Mouse (Mus musculus) stomach, embryonic 14.5 days (tissue): ENCODE measurements around the gene 4931429L15Rik. TPM values are rescaled to one million over a fixed set of nuclear protein-coding genes. Genes with fewer than 3 reads are reported as not detected.
"Not testable (repeated sequence)": the region's sequence is repeated elsewhere in the genome, so short reads cannot be mapped to it uniquely, and the experiment has no call there.

Source experiments
- ATAC-seq: fragments of 200-750 bp; cut with Nextera tagmentation; 2 replicates; pipeline ENCODE4 v1.8.0; 2017; ENCODE audit warnings: low read depth, moderate TSS enrichment; ENCODE audit not compliant: insufficient number of reproducible peaks, insufficient read depth, low FRiP score
- H3K27ac ChIP-seq: fragments of 300-500 bp; sonication (generic); 2 replicates; pipeline ENCODE4 v1.5.1; 2014; ENCODE audit warnings: mild to moderate bottlenecking, low read length, moderate library complexity, mixed read lengths
- H3K27me3 ChIP-seq: fragments of 300-500 bp; sonication (generic); 2 replicates; pipeline ENCODE4 v1.6.1; 2014; ENCODE audit warnings: low read length, control low read depth, mixed read lengths; ENCODE audit not compliant: control insufficient read depth, insufficient read depth
- H3K36me3 ChIP-seq: fragments of 300-500 bp; sonication (generic); 2 replicates; pipeline ENCODE4 v1.6.1; 2014; ENCODE audit warnings: mild to moderate bottlenecking, control low read depth, low read length, moderate library complexity, mixed read lengths; ENCODE audit not compliant: control insufficient read depth, insufficient read depth
- H3K4me1 ChIP-seq: fragments of 300-500 bp; sonication (generic); 2 replicates; pipeline ENCODE4 v1.6.1; 2014; ENCODE audit warnings: low read length, control low read depth, mixed read lengths; ENCODE audit not compliant: control insufficient read depth, insufficient read depth
- H3K4me2 ChIP-seq: fragments of 300-500 bp; sonication (generic); replicated peaks from 2 replicates; pipeline ENCODE4 v1.6.1; 2014; ENCODE audit warnings: low read depth, low read length, control low read depth
- H3K4me3 ChIP-seq: fragments of 300-500 bp; sonication (generic); 2 replicates; pipeline ENCODE4 v1.5.1; 2014; ENCODE audit warnings: low read depth, low read length, control low read depth
- H3K9ac ChIP-seq: fragments of 300-500 bp; sonication (generic); replicated peaks from 2 replicates; pipeline ENCODE4 v1.6.1; 2014; ENCODE audit warnings: low read depth, mild to moderate bottlenecking, control low read depth, low read length, moderate library complexity, mixed read lengths
- H3K9me3 ChIP-seq: fragments of 300-500 bp; sonication (generic); 2 replicates; pipeline ENCODE4 v1.6.1; 2016; ENCODE audit warnings: low read depth, low read length, control low read depth; ENCODE audit not compliant: control insufficient read depth
- WGBS: fragments of 180-500 bp; shearing (Covaris S2); extraction: QIAGEN DNeasy Blood & Tissue Kit; methylation state at CpG from one replicate; pipeline ENCODE4 v1.1.7; 2014; 5-methylcytosine and 5-hydroxymethylcytosine counted together
- polyA plus RNA-seq: library from polyadenylated mRNA; unstranded; fragments of >200 nt; fragmentation: Nextera tagmentation; extraction: Ambion mirVana; gene quantifications from 2 replicates; pipeline ENCODE4 v1.2.1, GENCODE M21; 2014

Gene 4931429L15Rik
- polyA plus RNA-seq, 1 experiment from 2014 or later, result not detected

DNA sequence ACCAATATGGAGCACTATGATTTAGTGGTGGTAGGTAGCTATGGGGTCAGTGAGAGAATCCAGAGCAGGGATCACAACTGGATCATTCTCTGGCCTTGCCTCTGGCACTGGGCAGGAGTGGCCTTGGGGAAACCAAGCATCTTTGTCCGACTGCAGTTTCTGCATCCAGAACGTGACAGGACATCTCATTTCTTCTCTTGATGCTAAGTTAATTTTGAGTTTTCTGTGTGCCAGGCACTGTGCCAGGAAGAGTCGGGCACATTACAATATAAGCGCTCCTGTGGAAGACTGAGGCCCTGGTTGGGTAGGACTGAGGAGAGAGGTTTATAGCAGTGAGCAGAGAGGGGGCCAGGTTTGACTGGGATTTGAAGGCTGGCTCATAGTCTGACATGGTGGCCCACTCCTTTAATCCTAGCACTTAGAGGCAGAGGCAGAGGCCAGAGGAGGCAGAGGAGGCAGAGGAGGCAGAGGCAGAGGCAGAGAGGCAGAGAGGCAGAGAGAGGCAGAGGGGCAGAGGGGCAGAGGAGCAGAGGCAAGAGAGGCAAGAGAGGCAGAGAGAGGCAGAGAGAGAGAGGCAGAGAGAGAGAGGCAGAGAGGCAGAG, 19.4 kb upstream of the 4931429L15Rik start:
- Histone ChIP-seq H3K4me3 (no peak overlapping the region), H3K27me3 (no peaks in the 10 kb centered on the region), H3K4me2 (no peak overlapping the region), H3K9ac (no peak overlapping the region), H3K9me3 (no peaks in the 10 kb centered on the region), H3K4me1 (peaks cover 4% of the 10 kb centered on the region; the same call in 1 of the 2 replicates), H3K27ac (no peak overlapping the region), H3K36me3 (no peaks in the 10 kb centered on the region)
- 84% methylated on average over 4 of the region's 4 CpGs for WGBS
- ATAC-seq, result no peak

DNA sequence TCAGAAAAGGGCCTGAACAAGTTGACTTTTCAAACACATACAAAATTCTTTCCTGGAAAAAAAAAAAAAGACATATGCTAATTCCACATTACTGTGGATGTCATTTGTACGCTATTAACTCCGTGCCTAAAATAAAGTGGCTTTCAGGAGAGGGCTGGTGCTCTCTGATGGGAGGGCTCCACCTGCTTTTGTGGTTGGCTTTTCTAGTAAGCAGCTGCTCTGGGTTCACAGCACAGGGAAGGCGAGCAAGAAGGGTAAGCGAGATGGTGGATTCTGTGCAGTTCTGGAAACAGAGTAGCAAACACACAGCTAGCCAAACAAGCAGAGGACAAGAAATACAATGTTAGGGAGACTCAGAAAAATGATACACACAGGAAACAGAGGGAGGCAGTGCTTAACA, 18.6 kb upstream of the 4931429L15Rik start:
- peaks cover 4% of the 10 kb centered on the region; the same call in 1 of the 2 replicates for H3K4me1 ChIP-seq
- ATAC-seq, result no peak
- H3K9me3 ChIP-seq, result no peaks in the 10 kb centered on the region
- H3K36me3 ChIP-seq, result no peaks in the 10 kb centered on the region
- no peaks in the 10 kb centered on the region for H3K27me3 ChIP-seq
- no peak overlapping the region for H3K4me2 ChIP-seq
- no peak overlapping the region for H3K27ac ChIP-seq
- no peak overlapping the region for H3K4me3 ChIP-seq
- no peak overlapping the region for H3K9ac ChIP-seq
- WGBS, result 43% methylated on average over 4 of the region's 4 CpGs

DNA sequence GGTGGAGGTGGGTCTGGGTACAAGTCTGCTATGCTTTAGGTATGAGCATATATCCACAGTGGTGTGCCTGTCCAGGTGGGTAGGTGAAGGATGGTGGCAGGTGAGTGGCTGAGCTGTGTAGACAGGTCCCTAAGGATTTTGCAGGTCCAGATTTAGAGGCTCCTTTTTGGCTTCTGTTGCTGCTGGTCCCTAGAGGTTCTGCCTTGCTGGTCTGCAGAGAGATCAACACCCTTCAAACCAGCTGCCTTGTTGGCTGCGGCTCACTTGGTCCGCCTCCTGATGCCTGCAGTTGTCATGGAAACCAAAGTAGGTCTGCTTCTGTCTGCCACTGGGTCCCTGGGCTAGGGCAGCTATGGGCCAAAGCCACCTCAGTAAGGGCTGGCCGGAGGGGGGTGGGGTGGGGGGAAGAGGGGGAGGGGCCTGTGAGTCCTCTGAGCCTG, 18.1 kb upstream of the 4931429L15Rik start:
- 10% methylated on average over 3 of the region's 3 CpGs for WGBS
- H3K4me1 ChIP-seq, result peaks cover 4% of the 10 kb centered on the region; the same call in 1 of the 2 replicates
- H3K4me3 ChIP-seq, result no peak overlapping the region
- H3K9ac ChIP-seq, result no peak overlapping the region
- no peaks in the 10 kb centered on the region for H3K9me3 ChIP-seq
- H3K4me2 ChIP-seq, result no peak overlapping the region
- ATAC-seq, result no peak
- H3K27ac ChIP-seq, result no peak overlapping the region
- no peaks in the 10 kb centered on the region for H3K36me3 ChIP-seq
- H3K27me3 ChIP-seq, result no peaks in the 10 kb centered on the region

- Histone ChIP-seq H3K27ac (no peak overlapping the region), H3K9me3 (no peaks in the 10 kb centered on the region), H3K36me3 (no peaks in the 10 kb centered on the region), H3K4me1 (peaks cover 4% of the 10 kb centered on the region; the same call in 1 of the 2 replicates), H3K27me3 (no peaks in the 10 kb centered on the region), H3K4me2 (no peak overlapping the region), H3K9ac (no peak overlapping the region), H3K4me3 (no peak overlapping the region)
- ATAC-seq, result no peak
- WGBS, result 67% methylated on average over 7 of the region's 7 CpGs
Observed at GRCm38 (mm10) chr9:46337331-46337730, 17.5 kb upstream of the 4931429L15Rik start.

GRCm38 (mm10) chr9:46336294-46336693, 16.5 kb upstream of the 4931429L15Rik start:
- 77% methylated on average over 12 of the region's 14 CpGs for WGBS

DNA sequence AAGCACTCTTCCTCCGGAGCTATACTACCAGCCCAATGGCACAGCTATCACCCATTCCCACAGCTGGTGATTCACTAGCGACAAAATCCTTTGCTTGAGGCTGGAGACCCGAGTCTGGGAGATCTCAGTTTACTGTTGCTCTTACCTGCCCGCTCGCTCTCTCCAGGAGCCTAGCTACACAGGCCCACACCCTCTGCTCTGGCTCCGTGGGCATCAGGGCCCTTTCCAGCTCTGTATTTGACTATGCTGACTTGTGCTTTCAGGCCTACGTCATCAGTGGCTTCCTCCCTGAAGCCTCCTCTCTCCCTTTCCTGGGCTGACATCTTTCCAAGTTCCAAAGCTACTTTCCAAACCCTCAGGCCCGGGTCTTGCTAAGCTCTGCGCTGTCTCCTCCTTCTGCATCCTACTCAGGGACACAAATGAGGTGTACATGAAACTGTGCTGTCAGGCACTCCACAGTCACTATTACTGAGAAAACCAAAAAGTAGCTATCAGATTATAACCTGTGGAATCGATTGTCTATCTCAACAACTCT, 15.7 kb upstream of the 4931429L15Rik start:
- Histone ChIP-seq H3K4me1 (peaks cover 4% of the 10 kb centered on the region; the same call in 1 of the 2 replicates), H3K9ac (no peak overlapping the region), H3K9me3 (no peaks in the 10 kb centered on the region), H3K36me3 (no peaks in the 10 kb centered on the region), H3K27ac (no peak overlapping the region), H3K4me3 (no peak overlapping the region), H3K4me2 (no peak overlapping the region), H3K27me3 (no peaks in the 10 kb centered on the region)
- whole genome bisulfite sequencing, result 78% methylated on average over 10 of the region's 10 CpGs
- ATAC-seq, result no peak

More at GRCm38 (mm10) chr9:46336294-46336693, 16.5 kb upstream of the 4931429L15Rik start:
- not testable (repeated sequence) for H3K27me3 ChIP-seq, H3K9ac ChIP-seq, H3K9me3 ChIP-seq, H3K27ac ChIP-seq, H3K4me1 ChIP-seq, H3K4me2 ChIP-seq, ATAC-seq, H3K4me3 ChIP-seq, H3K36me3 ChIP-seq

- Histone ChIP-seq H3K4me2 (no peak overlapping the region), H3K27ac (no peak overlapping the region), H3K36me3 (no peaks in the 10 kb centered on the region), H3K4me1 (peaks cover 4% of the 10 kb centered on the region; the same call in 1 of the 2 replicates), H3K9me3 (no peaks in the 10 kb centered on the region), H3K9ac (no peak overlapping the region), H3K4me3 (no peak overlapping the region), H3K27me3 (0 out of 2 replicates have a peak, but pooled peaks cover 3% of the 10 kb centered on the region)
- ATAC-seq, result no peak
- WGBS, result 41% methylated on average over 26 of the region's 26 CpGs
Observed at GRCm38 (mm10) chr9:46334471-46335025, 14.8 kb upstream of the 4931429L15Rik start.

GRCm38 (mm10) chr9:46331301-46331700, 11.5 kb upstream of the 4931429L15Rik start:
- Histone ChIP-seq H3K9me3 (no peaks in the 10 kb centered on the region), H3K9ac (no peak overlapping the region), H3K36me3 (no peaks in the 10 kb centered on the region), H3K4me3 (no peak overlapping the region), H3K4me2 (no peak overlapping the region), H3K27ac (no peak overlapping the region), H3K27me3 (0 out of 2 replicates have a peak, but pooled peaks cover 3% of the 10 kb centered on the region), H3K4me1 (peaks cover 8% of the 10 kb centered on the region; the same call in 1 of the 2 replicates)
- 80% methylated on average over 1 of the region's 1 CpGs for WGBS
- no peak for ATAC-seq
